Mouse (Mus musculus) frontal cortex, adult (tissue): ENCODE results near the gene Mkrn2os.
"Not testable (repeated sequence)": the region's sequence is repeated elsewhere in the genome, so short reads cannot be mapped to it uniquely, and the experiment has no call there.

Experiments
- ATAC-seq: cut with Nextera tagmentation; 2 replicates; pipeline ENCODE4 v1.9.2; 2017; ENCODE audit warnings: mild to moderate bottlenecking, moderate library complexity, mixed read lengths; ENCODE audit not compliant: low TSS enrichment

Mkrn2os gene

DNA sequence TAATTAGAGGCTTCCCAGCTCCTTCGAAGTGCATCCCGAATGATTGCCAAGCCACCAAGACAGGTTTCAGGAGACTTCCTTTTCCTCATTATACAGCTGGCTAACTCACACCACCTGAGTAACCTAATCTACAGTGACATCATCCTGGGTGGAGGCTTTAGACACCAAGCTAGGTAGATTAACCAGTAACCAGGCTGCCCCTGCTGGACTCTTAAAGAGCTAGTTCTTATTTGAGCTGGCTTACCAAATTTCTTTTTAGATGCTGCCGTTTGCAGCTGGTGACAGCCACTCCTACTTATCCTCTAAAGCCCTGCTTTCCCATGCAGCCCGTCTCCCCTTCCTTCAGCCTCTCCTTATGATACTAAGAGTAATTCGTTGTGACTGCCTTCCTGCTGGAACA, at the start of gene Mkrn2os:
Gene Mkrn2os, minus strand, starts transcription at position 119 of the 400 bp plus-strand sequence.
- ATAC-seq, result no peak

DNA sequence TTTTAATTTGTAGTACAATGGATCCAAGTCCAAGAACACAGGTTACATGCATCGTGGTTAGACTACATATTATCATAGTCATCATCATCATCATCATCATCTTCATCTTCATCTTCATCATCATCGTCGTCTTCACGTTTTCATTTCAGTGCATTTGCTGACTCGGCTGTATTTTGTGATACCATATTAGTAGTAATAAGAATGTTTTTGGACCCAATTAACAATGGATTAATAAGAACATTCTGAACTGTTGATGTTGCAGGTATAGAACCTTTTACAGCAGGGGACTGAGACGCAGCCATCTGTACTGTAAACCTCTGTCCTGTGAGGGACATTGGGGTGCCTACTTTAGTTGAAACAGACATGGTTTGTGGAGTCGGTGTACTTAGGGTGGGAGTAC, 45.8 kb upstream of the Mkrn2os start:
- not testable (repeated sequence) for ATAC-seq

- ATAC-seq, result no peak
Observed at GRCm38 (mm10) chr6:115634015-115634414, 41.6 kb upstream of the Mkrn2os start.

DNA sequence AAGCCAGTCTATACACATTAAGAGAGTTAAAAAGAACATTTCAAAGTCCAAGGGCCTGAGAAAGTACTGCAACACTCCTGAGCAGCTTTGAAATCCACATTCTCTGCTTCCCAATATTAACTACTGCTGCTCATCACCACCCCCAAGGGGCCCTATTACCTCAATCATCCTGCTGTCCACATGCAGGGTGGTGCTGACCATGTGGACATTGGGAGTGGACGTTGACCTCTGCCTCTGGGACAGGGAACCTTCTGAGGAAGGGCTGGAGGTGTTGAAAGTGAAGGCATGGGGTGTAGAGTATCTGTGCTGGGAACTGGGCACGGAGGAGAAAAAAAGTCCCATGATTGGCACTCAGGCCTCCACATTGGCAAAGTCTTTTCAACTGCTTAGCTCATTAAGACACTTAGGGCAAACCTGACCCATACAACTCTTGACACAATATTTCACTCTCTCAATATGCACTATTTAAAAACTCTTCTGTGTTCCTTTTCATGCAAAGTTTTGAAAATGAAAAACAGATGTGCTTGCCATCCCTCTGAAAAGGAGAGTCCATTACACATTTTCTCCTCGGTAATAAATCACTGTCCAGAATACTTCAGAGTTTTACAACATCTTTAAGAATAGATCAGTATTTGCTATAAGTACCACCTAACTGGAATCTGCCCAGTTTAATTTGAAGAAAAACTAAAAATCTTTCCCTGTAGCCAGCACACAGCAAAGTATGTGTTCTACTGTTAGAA, 38.9 kb upstream of the Mkrn2os start:
- ATAC-seq, result no peak

GRCm38 (mm10) chr6:115626121-115626520, 33.7 kb upstream of the Mkrn2os start:
- ATAC-seq, result no peak

GRCm38 (mm10) chr6:115620942-115621341, 28.6 kb upstream of the Mkrn2os start:
- ATAC-seq, result no peak

- no peak; the same call in 1 of the 2 replicates for ATAC-seq
Observed at GRCm38 (mm10) chr6:115619818-115620217, 27.4 kb upstream of the Mkrn2os start.

DNA sequence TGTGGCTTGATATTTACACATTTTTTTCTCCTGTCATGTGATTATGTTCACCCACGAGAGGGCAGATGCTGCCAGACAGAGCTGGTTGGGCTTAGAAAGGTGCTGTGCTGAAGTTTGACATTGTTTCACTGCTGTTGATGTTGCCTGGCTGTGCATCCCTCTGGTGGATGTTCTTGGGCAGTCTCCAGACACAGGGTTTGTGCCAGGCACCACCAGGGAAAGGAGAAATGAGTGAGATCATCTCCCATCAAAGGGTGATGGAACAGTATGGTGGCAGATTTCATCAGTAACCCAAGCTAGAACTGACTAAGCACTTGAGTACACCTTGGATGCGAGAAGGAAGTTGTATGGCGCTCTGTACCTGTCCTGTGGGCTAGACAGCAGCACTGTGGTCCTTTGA, 23.6 kb upstream of the Mkrn2os start:
- ATAC-seq, result no peak

DNA sequence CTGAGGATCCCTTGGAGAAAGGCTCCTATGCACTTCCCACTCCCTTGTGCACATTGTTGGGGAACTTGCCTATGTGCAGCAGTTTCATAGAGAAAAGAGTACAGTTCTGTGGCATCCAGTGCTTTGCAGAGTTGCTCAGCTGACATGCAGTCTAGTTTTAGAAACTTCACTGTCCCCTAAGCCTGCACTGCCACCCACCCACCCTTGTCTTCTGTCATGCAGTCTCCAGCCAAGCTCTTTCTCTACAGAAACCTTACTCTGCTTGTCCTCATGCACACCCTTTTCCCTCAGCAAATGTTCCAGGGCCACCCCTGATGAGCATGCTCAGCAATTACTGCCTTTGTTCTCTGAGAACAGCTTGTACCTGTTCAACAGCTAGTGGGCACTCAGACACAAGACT, 21.4 kb upstream of the Mkrn2os start:
- ATAC-seq, result peak; percentile 73

GRCm38 (mm10) chr6:115610301-115610700, 17.9 kb upstream of the Mkrn2os start:
- no peak for ATAC-seq

DNA sequence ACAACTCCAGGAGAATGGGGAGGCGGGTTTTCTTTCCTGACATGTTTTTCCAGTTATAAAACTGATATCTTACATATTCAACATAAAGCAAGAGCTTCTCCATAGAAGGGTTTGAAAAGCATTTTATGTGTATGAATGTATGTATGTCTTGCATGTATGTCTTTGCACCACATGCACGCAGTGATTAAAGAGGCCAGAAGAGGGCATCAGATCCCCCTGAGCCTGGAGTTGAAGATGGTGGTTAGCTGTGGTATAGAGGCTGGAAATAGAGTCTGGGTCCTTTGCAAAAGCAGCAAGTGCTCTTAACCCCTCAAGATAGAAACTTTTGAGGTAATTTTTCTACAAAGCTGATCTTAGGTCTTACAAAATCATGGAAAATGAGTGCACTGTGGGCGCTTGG, 16.7 kb upstream of the Mkrn2os start:
- no peak for ATAC-seq

DNA sequence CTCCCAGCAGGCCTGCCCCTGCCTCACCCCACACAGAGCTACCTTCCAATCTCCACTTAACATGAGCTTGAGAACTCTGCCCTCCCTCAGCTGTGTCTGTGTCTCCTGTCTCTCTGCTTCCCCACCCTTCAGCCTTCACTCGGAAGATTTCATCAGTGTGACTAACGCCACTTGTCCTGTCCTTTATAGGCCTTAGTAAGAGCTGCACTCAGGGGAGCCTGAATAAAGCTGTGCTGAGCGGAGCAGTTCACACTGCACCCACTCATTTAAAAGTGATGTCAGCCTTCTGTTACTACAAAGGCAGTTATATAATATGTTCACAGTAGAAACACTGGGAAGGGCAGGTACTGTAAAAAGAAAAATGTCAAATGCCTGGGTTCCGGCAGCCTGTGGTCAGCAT, 15.1 kb upstream of the Mkrn2os start:
- ATAC-seq, result peak; percentile 85

- no peak for ATAC-seq
Observed at GRCm38 (mm10) chr6:115606461-115606860, 14.1 kb upstream of the Mkrn2os start.

DNA sequence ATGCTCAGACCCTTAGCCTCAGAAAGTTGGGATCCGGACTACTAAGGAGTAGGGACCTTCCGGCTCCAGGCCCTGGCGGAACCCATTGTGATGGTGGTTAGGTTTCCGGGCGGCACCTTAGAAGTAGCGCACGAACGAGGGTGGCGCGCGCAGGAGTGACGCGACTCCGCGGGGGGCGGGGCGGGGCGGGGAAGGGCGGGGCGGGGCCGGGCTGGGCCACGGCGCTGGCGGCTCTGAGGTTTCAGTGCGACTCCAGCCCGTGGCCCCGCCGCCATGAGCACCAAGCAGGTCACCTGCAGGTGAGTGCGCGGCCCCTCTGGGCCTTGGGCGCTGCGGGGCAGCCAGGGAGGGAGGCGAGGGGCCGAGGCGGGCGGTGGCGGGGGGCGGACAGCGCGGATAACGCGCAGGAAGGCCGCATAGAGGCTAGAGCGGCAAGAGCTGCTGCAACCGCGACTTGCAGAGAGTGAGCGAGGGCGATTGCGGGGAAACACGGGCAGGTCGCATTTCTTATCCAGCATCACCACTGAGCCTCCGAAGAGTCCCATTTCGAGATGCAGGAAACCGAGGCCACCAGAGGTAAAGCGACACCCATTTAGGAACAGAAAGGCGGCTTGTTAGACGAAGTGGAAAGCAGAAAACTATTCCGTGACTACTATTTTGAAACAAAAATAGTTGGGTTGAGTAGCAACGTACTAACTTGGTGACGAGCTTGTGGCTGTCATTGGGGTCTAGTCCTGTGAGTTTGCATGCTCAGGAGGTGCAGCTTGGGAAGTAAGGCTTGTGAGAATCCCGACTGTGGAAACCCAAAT, 9.5 kb upstream of the Mkrn2os start, which contains the start of gene Mkrn2:
Gene Mkrn2, plus strand, starts transcription at position 188 of the 809 bp plus-strand sequence.
- ATAC-seq, result peak; percentile 87

DNA sequence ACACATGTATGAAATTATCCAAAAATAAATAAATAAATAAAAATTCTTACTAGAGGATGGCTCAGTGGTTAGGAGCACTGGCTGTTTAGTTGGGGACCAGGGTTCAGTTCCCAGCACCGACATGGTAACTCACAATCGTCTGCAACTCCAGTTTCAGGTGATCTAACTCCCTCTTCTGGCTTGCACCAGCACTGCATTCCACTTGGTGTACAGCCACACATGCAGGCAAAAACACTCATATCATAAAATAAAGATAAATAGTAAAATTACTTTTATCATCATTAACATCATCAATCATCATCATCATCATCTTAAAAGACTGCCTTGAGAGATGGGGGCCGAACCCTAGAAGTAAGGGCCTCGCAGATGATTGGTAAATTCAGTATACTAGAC, 8.9 kb upstream of the Mkrn2os start:
- no peak for ATAC-seq

DNA sequence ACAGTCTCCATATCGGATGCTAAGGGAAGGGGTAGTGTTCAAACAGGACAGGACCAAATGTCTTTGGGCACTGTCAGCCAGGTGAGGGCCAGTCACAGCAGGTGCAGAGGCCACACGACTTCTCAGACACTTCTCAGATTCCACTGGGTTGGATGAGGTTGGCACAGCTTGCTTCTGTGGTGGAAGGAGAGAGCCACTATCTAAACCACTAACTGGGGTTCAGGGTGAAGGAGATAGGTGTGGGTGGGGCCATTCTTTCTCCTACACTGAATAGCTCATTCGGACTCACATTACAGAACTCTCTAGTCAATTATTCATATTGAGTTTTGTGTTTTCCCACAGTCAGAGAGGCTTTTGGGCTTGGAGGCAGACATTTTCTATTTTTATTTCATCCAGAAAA, 3.3 kb upstream of the Mkrn2os start:
- ATAC-seq, result no peak

DNA sequence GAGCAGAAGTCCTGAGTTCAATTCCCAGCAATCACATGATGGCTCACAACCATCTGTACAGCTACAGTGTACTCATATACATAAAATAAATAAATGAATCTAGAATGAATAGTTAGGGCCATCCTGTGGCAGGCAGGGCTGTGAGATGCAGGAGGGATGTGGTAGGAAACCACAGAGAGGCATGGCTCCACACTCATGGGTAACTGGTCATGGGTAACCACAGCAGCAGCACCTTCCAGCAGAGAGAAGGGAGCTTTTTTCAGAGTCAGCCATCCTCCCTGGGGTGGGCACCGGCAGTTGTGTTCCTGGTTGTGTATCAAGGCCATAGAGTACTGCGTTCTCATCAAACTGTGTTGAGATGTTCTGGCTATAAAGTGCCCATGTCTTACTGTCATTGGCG, 2.1 kb upstream of the Mkrn2os start:
- no peak for ATAC-seq

DNA sequence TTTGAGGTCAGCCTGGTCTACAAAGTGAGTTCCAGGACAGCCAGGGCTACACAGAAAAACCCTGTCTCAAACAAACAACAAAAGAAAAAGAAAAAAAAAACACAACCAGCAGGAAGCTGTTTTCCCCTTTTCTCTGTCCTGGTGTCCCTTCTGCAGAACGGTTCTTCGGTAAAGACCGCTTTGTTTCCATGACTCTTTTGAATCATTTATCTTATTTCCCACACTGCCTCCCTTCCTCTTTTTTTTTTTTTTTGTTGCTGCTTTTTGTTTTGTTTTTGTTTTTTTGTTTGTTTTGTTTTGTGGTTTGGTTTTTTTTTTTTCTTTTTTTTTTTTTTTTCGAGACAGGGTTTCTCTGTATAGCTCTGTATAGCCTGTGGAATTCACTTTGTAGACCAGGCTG, 876 bp upstream of the Mkrn2os start:
- ATAC-seq, result no peak

- no peak for ATAC-seq
Observed at GRCm38 (mm10) chr6:115591692-115592359, 550 bp downstream of the Mkrn2os start.

DNA sequence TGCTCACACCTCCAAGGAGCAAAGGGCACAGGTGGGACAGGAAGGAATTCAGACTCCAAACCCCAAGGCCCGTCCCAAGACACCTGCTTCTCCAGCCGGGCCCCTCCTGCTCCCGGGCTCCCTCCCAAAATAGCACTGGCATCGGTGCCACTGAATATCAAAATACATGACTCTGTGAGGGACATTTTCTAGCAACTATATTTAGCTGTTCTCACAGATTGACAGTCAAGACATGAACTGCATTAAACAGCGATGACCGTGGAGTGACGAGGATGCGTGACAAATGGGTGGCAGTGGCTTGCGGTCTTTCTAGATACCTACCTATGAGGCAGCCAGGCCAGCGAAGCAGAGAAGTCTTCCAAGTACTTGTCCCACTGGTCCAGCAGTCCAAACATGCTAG, 6.1 kb downstream of the Mkrn2os start:
- no peak for ATAC-seq

- ATAC-seq, result no peak
Observed at GRCm38 (mm10) chr6:115584176-115584575, 8.2 kb downstream of the Mkrn2os start.

DNA sequence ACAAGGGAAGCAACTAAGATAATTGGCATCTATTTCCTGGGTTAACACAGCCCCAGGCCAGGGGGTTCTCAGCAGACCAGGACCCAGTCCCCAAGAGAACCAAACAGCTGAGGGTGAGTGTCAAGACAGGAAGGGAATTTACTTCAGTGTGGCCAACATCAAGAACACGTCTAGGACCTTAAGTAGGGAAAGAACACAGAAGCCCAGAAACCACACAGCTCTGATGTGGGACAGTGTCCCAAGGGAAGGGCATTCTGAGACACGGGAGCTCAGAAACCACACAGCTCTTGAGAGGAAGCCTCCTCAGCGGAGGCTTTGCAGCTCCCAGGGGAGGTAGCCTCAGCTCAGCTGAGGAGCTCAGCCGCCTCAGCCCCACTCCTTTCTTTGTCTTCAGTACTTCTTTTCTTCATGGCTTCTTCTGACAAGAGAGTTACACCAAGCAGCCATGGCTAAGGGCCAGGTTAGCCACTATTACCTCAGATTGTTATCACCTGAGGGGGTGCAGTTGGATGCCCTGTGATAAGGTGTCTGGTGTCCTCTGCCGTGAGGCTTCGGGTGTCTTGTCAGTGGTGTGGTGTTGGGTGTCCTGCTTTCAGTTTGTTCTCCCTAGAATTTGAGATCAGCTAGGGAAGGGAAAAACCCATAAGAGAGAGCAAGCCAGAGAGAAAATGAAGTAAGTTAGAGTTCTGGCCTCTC, 8.8 kb downstream of the Mkrn2os start:
- no peak for ATAC-seq
